Mouse (Mus musculus) MEL (cell line): ENCODE data around the gene Cbs. TPM values are rescaled to one million over a fixed set of nuclear protein-coding genes. Genes with fewer than 3 reads are reported as not detected.

Experiments used
- DNase-seq: peaks from one replicate; pipeline ENCODE4 v3.0.0; 2011; ENCODE audit warnings: low read depth, low spot score
- H3K27ac ChIP-seq: 2 replicates; pipeline ENCODE4 v1.5.1; 2012; ENCODE audit warnings: low read depth, mild to moderate bottlenecking, control low read depth, low read length, moderate library complexity; ENCODE audit not compliant: control insufficient read depth
- H3K27me3 ChIP-seq, 2 experiments: fragments of 150-350 bp in 1 of 2; sonication (generic) in 1 of 2; 2 replicates each; pipeline ENCODE4 v1.6.1; 2012; ENCODE audit warnings: low read length in 2 of 2, mild to moderate bottlenecking in 2 of 2, improper control_type of control experiment in 1 of 2, moderate library complexity in 1 of 2; ENCODE audit not compliant: insufficient read depth in 2 of 2, control insufficient read depth in 1 of 2
- H3K36me3 ChIP-seq, 2 experiments: 2 replicates each; pipeline ENCODE4 v1.6.1; 2012 to 2014; ENCODE audit warnings: low read length in 2 of 2, improper control_type of control experiment in 1 of 2, inconsistent platforms in 1 of 2, mild to moderate bottlenecking in 1 of 2; ENCODE audit not compliant: insufficient read depth in 2 of 2, control insufficient read depth in 1 of 2
- H3K4me1 ChIP-seq, 2 experiments: fragments of 150-350 bp in 1 of 2; sonication (generic) in 1 of 2; 2 replicates each; pipeline ENCODE4 v1.6.1; 2012; ENCODE audit warnings: low read length in 2 of 2, improper control_type of control experiment in 1 of 2, mild to moderate bottlenecking in 1 of 2; ENCODE audit not compliant: insufficient read depth in 2 of 2, control insufficient read depth in 1 of 2
- H3K4me3 ChIP-seq, 2 experiments: fragments of 150-350 bp in 1 of 2; sonication (generic) in 1 of 2; 2 replicates each; pipeline ENCODE4 v1.5.1; 2012; ENCODE audit warnings: low read depth in 2 of 2, low read length in 2 of 2, mild to moderate bottlenecking in 2 of 2, moderate library complexity in 2 of 2, control low read depth in 1 of 2, improper control_type of control experiment in 1 of 2; ENCODE audit not compliant: control insufficient read depth in 1 of 2, insufficient read depth in 1 of 2
- H3K79me2 ChIP-seq: 2 replicates; pipeline ENCODE4 v1.6.1; 2012; ENCODE audit warnings: mild to moderate bottlenecking, low read length, moderate library complexity; ENCODE audit not compliant: control insufficient read depth, poor library complexity, insufficient read depth
- H3K9ac ChIP-seq: 2 replicates; pipeline ENCODE4 v1.6.1; 2012; ENCODE audit warnings: low read depth, mild to moderate bottlenecking, control low read depth, low read length, moderate library complexity; ENCODE audit not compliant: control insufficient read depth, poor library complexity, severe bottlenecking
- H3K9me3 ChIP-seq: fragments of 150-350 bp; sonication (generic); replicated peaks from 2 replicates; pipeline ENCODE4 v1.6.1; 2012; ENCODE audit warnings: mild to moderate bottlenecking, low read length, improper control_type of control experiment, moderate library complexity; ENCODE audit not compliant: insufficient read depth
- CHD1 ChIP-seq: IDR thresholded peaks from 2 replicates; pipeline ENCODE4 v1.6.1; 2012; ENCODE audit warnings: low read depth, mild to moderate bottlenecking, inconsistent platforms, low read length, improper control_type of control experiment
- CHD2 ChIP-seq: IDR thresholded peaks from 2 replicates; pipeline ENCODE4 v1.6.1; 2011; ENCODE audit warnings: low read length, improper control_type of control experiment
- E2F4 ChIP-seq: IDR thresholded peaks from 2 replicates; pipeline ENCODE4 v1.6.1; 2011; ENCODE audit warnings: low read depth, low read length, improper control_type of control experiment, borderline replicate concordance
- ELF1 ChIP-seq: IDR thresholded peaks from 2 replicates; pipeline ENCODE4 v1.6.1; 2014; ENCODE audit warnings: low read depth, mild to moderate bottlenecking, inconsistent platforms, low read length, improper control_type of control experiment, moderate library complexity
- EP300 ChIP-seq, 2 experiments: IDR thresholded peaks; 2 replicates each; pipeline ENCODE4 v1.6.1; 2011; ENCODE audit warnings: improper control_type of control experiment in 2 of 2, low read length in 2 of 2, low read depth in 1 of 2, mild to moderate bottlenecking in 1 of 2
- ETS1 ChIP-seq: IDR thresholded peaks from 2 replicates; pipeline ENCODE4 v1.6.1; 2012; ENCODE audit warnings: low read depth, mild to moderate bottlenecking, inconsistent platforms, low read length, improper control_type of control experiment, moderate library complexity
- GABPA ChIP-seq: IDR thresholded peaks from 2 replicates; pipeline ENCODE4 v1.6.1; 2012; ENCODE audit warnings: low read depth, mild to moderate bottlenecking, inconsistent platforms, low read length, improper control_type of control experiment, moderate library complexity
- KAT2A ChIP-seq: conservative IDR thresholded peaks from 2 replicates; pipeline ENCODE4 v1.6.1; 2012; ENCODE audit warnings: low read depth, low read length, improper control_type of control experiment, inconsistent platforms
- MAFK ChIP-seq: IDR thresholded peaks from 2 replicates; pipeline ENCODE4 v1.6.1; 2011; ENCODE audit warnings: low read depth, mild to moderate bottlenecking, low read length, improper control_type of control experiment, borderline replicate concordance
- MAX ChIP-seq: IDR thresholded peaks from 2 replicates; pipeline ENCODE4 v1.6.1; 2011; ENCODE audit warnings: low read length, improper control_type of control experiment
- MYB ChIP-seq: IDR thresholded peaks from 2 replicates; pipeline ENCODE4 v1.6.1; 2011; ENCODE audit warnings: mild to moderate bottlenecking, low read depth, low read length, improper control_type of control experiment
- POLR2AphosphoS5 ChIP-seq: IDR thresholded peaks from 2 replicates; pipeline ENCODE4 v1.6.1; 2012; ENCODE audit warnings: low read depth, borderline replicate concordance, mild to moderate bottlenecking, inconsistent platforms, low read length, moderate library complexity, mixed read lengths
- RCOR1 ChIP-seq: IDR thresholded peaks from 2 replicates; pipeline ENCODE4 v1.6.1; 2012; ENCODE audit warnings: low read depth, mild to moderate bottlenecking, inconsistent platforms, low read length, improper control_type of control experiment
- SMC3 ChIP-seq: IDR thresholded peaks from 2 replicates; pipeline ENCODE4 v1.6.1; 2011; ENCODE audit warnings: low read depth, low read length, improper control_type of control experiment
- TAL1 ChIP-seq: IDR thresholded peaks from 2 replicates; pipeline ENCODE4 v1.6.1; 2012; ENCODE audit warnings: mild to moderate bottlenecking, inconsistent platforms, low read length, moderate library complexity, mixed read lengths
- TCF12 ChIP-seq: IDR thresholded peaks from 2 replicates; pipeline ENCODE4 v1.6.1; 2014; ENCODE audit warnings: low read depth, mild to moderate bottlenecking, inconsistent platforms, low read length, improper control_type of control experiment, moderate library complexity
- UBTF ChIP-seq: IDR thresholded peaks from 2 replicates; pipeline ENCODE4 v1.6.1; 2012; ENCODE audit warnings: low read depth, mild to moderate bottlenecking, inconsistent platforms, low read length, improper control_type of control experiment, moderate library complexity, borderline replicate concordance; ENCODE audit not compliant: insufficient read depth
- ZC3H11A ChIP-seq: IDR thresholded peaks from 2 replicates; pipeline ENCODE4 v1.6.1; 2012; ENCODE audit warnings: low read depth, mild to moderate bottlenecking, inconsistent platforms, low read length, improper control_type of control experiment
- ZMIZ1 ChIP-seq: IDR thresholded peaks from 2 replicates; pipeline ENCODE4 v1.6.1; 2012; ENCODE audit warnings: low read depth, mild to moderate bottlenecking, inconsistent platforms, low read length, improper control_type of control experiment, moderate library complexity
- ZNF384 ChIP-seq: IDR thresholded peaks from 2 replicates; pipeline ENCODE4 v1.6.1; 2012; ENCODE audit warnings: low read depth, mild to moderate bottlenecking, inconsistent platforms, low read length, improper control_type of control experiment
- polyA plus RNA-seq, 2 experiments: library from polyadenylated mRNA; stranded (reverse) in 1 of 2; unstranded in 1 of 2; fragments of >175 nt in 1 of 2; fragments of >200 nt in 1 of 2; gene quantifications; 2 replicates each; pipeline versions ENCODE4 v1.2.1 to v1.2.4; 2012; ENCODE audit warnings: low replicate concordance in 2 of 2, low read depth in 1 of 2; ENCODE audit not compliant: insufficient read length in 2 of 2, insufficient read depth in 1 of 2, missing spikeins in 1 of 2
- total RNA-seq: library from RNA; depleted of rRNA; stranded (reverse); fragments of 300-350 nt; gene quantifications from 2 replicates; pipeline ENCODE4 v1.2.3, GENCODE M21; 2012

Gene Cbs
- total and polyA plus RNA-seq, 3 experiments, result 13.7 to 16.8 TPM; not detected in 1

GRCm38 (mm10) chr17:31658468-31659185 is 21.6 kb upstream of the Cbs start, which contains the start of gene U2af1 (continued):
- TF ChIP-seq ZNF384, result no peak
- no peak for TF ChIP-seq MYB
- peak; percentile 70 for TF ChIP-seq MAX
- TF ChIP-seq TCF12, result peak; percentile 33
- no peak for TF ChIP-seq UBTF
- TF ChIP-seq TAL1, result peak; percentile 36; the same call in 1 of the 2 replicates
- no peak for TF ChIP-seq GABPA
- no peak for TF ChIP-seq EP300 (IDR thresholded peaks at IDR 0.05; ENCODE audit: low read depth in 1 of 2, low read length in 2 of 2)
- TF ChIP-seq E2F4, result peak; percentile 87; the same call in 1 of the 2 replicates
- TF ChIP-seq RCOR1, result no peak
- no peak for TF ChIP-seq SMC3
- TF ChIP-seq KAT2A, result no peak; the same call in 1 of the 2 replicates

DNA sequence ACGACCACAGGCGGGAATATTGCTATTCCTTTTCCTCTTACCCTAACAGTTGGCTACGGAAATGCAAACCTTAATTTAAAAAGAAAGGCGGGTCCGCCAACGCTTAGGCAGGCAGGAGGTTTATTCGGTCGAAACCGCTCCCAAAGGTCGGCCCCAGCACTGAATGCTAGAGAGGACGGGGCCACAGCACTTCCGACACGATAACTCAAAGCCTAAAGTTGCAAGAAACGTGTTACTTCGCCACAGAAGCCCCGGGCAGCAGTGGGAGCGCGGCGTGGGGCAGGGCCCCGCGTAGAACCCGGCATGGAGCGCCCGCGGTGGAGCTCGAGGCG is 21.1 kb upstream of the Cbs start:
- peak; percentile 32 for DNase-seq
- H3K27ac ChIP-seq, result peak overlapping the region; percentile 64

DNA sequence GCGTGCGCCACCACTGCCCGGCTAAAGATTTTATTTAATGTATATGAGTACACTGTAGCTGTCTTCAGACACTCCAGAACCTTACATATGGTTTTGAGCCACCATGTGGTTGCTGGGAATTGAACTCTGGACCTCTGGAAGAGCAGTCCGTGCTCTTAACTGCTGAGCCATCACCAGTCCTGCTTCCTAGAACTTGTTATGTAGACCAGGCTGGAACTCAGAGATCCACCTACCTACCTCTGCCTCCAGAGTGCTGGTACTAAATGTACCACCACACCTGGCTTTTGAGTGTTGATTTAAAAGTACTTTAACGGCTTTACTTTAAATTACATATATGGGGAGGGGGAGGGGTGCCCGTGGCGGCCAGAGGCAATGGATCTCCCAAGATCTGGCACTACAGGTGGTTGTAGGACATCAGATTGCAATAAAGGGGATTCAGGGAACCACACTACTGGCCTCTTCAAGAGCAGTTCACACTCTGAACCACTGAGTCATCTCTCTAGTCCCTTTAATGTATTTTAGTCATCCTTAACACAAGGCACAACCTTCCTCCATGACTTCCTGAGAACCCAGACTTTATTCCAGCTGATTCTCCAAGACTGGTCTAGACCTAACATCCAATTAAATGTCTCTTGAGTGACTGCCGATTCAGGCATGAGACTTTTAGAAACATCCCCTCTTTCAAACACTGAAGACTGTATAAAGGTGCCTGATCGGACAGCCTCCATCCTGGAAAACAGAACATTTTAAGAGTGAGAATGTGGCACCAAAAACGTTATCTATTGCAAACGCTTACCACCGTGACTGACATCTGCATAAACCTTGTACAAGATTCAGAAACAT is 20.3 kb upstream of the Cbs start:
- Histone ChIP-seq H3K27me3 (no peaks in the 10 kb centered on the region), H3K36me3 (peaks cover 16 to 23% of the 10 kb centered on the region in 2 experiments), H3K4me1 (peaks cover 0 to 7% of the 10 kb centered on the region in 2 experiments; a peak in 3 of 4 replicates), H3K9me3 (no peaks in the 10 kb centered on the region), H3K9ac (peak overlapping the region; percentile 95), H3K27ac (peak overlapping the region; percentile 64), H3K4me3 (peak overlapping the region; percentile 96 to 100), H3K79me2 (peaks cover 37% of the 10 kb centered on the region)
- peak; percentile 36 for DNase-seq
- TF ChIP-seq ZMIZ1 (no peak), MAFK (no peak), EP300 (IDR thresholded peaks at IDR 0.05; ENCODE audit: low read depth in 1 of 2, low read length in 2 of 2) (no peak), ELF1 (no peak), TCF12 (no peak), POLR2AphosphoS5 (no peak), ETS1 (no peak), ZC3H11A (no peak), MYB (no peak), SMC3 (no peak), MAX (no peak), GABPA (no peak)

More for the DNA sequence above, 21.1 kb upstream of the Cbs start:
- TF ChIP-seq CHD1 (0 out of 2 replicates have a peak, but pooled peaks have one; percentile 87), CHD2 (no peak)
- TF ChIP-seq, all 39 proteins: peak for 1
- peak overlapping the region; percentile 96 to 100 for H3K4me3 ChIP-seq
- peaks cover 37% of the 10 kb centered on the region for H3K79me2 ChIP-seq
- peaks cover 0 to 7% of the 10 kb centered on the region in 2 experiments; a peak in 3 of 4 replicates for H3K4me1 ChIP-seq
- peaks cover 16% of the 10 kb centered on the region in 2 experiments for H3K36me3 ChIP-seq
- peak overlapping the region; percentile 95 for H3K9ac ChIP-seq
- no peaks in the 10 kb centered on the region for H3K27me3 ChIP-seq
- H3K9me3 ChIP-seq, result no peaks in the 10 kb centered on the region
